Mouse (Mus musculus): ENCODE results near the gene Luc7l3. TPM values are rescaled to one million over a fixed set of nuclear protein-coding genes. Genes with fewer than 3 reads are reported as not detected.
A peak's percentile ranks its signal among the peaks of the same experiment; 100 is the strongest.

Luc7l3 gene
- 153 and 167 TPM in 2 replicates for polyA plus RNA-seq (2016; fragmentation: Nextera tagmentation; extraction: Ambion mirVana)

DNA sequence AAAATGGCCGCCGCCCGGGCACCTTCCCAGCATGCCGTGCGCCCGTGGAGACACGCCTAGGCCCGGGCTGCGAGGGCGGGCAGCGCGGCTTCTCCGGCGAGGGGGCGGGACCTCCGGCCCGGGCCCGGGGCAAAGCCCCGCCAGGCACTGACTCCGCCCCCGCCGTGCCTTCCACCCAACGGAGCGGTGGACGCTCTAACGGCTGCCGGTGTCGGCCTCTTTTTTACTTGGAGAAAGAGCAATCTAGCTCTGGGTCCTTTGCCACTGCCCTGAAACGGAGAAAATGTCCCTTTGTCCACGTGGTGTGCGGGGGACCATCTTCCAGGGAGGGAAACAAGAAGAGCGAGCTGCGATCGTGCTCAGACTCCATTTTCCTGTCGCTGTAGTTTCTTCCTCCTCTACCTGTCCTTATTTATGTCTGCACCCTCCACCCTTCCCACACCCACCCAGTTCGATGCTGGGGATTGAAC is at the start of gene Luc7l3:
TSS of gene Luc7l3 (minus strand) at position 58 of the 470 bp plus-strand sequence.
- no peaks in the 10 kb centered on the region for H3K27me3 ChIP-seq
- no peaks in the 10 kb centered on the region for H3K36me3 ChIP-seq
- H3K9me3 ChIP-seq (replicated peaks) = no peaks in the 10 kb centered on the region
- H3K9ac ChIP-seq = peak within 1 kb of the TSS; percentile 99
- H3K27ac ChIP-seq = peak within 1 kb of the TSS; percentile 92
- 0% methylated on average over 36 of the region's 36 CpGs for WGBS
- H3K4me2 ChIP-seq (replicated peaks) = peak within 1 kb of the TSS; percentile 86
- ATAC-seq (ENCODE audit: low FRiP score) = peak; percentile 94
- H3K4me1 ChIP-seq = peaks cover 29% of the 10 kb centered on the region
- H3K4me3 ChIP-seq = peak within 1 kb of the TSS; percentile 98

DNA sequence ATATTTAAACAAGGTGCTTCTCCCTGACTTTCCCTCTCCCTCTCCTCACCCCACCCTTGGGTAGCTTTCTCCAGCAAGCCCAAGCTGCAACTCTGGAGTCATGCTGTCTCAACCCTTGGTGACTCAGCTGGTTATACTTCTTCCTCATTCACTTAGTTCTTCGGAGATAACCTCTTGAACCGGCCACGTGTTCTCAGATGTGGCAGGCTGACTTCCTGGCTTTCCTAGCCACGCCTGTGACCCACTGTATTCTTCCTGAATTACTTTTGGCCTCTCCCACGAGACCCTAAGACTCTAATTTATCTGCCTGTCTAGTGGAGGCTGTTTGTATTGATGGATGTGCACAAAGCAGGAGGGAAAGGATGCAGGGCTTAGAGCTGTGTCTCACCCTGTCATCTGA is 49.0 kb upstream of the Luc7l3 start:
- Histone ChIP-seq H3K4me3 (no peak overlapping the region), H3K27ac (no peak overlapping the region), H3K36me3 (no peaks in the 10 kb centered on the region), H3K9me3 (replicated peaks) (no peaks in the 10 kb centered on the region), H3K4me2 (replicated peaks) (no peak overlapping the region), H3K27me3 (no peaks in the 10 kb centered on the region; the same call in 1 of the 2 replicates), H3K4me1 (0 out of 2 replicates have a peak, but pooled peaks cover 10% of the 10 kb centered on the region), H3K9ac (no peak overlapping the region)
- ATAC-seq (ENCODE audit: low FRiP score) = no peak
- WGBS = 38% methylated on average over 5 of the region's 5 CpGs

DNA sequence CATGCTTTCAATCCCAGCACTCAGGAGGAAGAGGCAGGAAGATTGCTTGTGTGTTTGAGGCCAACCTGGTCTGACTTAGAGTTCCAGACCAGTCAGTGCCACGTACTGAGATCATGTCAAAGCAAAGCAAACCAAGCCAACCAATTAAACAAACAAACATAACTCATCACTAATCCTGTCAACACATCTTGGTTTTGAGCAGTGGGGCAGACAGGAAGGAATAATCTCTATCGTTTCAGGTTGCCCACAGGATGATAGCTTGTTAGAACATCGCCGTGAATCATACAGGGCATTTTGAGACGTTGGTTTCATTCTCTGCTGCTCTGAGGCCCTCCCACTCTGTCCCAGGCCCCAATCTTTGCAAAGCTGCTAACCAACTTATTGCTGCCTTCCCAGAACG is 48.2 kb upstream of the Luc7l3 start:
- Histone ChIP-seq H3K4me3 (no peak overlapping the region), H3K9me3 (replicated peaks) (no peaks in the 10 kb centered on the region), H3K4me2 (replicated peaks) (no peak overlapping the region), H3K27me3 (no peaks in the 10 kb centered on the region; the same call in 1 of the 2 replicates), H3K27ac (no peak overlapping the region), H3K36me3 (no peaks in the 10 kb centered on the region), H3K9ac (no peak overlapping the region), H3K4me1 (0 out of 2 replicates have a peak, but pooled peaks cover 10% of the 10 kb centered on the region)
- WGBS = 84% methylated on average over 6 of the region's 6 CpGs
- ATAC-seq (ENCODE audit: low FRiP score) = no peak

DNA sequence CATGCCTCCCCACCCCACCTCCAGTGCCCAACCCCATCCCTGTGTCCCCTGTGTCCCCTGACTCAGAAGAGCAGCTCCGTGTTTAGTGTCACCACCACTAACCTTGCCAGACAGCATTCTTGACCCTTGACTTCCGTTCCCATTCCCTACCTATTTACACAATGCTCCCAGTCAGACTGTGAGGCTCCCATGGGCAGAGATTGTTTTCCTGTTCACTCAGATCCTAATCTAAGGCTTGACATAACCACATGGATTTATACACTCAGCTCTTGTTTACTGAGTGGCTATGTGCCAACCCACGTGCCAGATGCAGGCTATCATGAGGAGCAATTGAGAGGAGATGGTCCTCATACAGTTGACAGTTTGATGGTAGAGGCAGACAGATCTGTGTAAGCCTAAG is 43.6 kb upstream of the Luc7l3 start:
- WGBS = 62% methylated on average over 3 of the region's 3 CpGs
- ATAC-seq (ENCODE audit: low FRiP score) = no peak
- H3K27ac ChIP-seq = no peak overlapping the region
- H3K36me3 ChIP-seq = no peaks in the 10 kb centered on the region
- H3K4me2 ChIP-seq (replicated peaks) = no peak overlapping the region
- H3K9ac ChIP-seq = no peak overlapping the region
- H3K27me3 ChIP-seq = no peaks in the 10 kb centered on the region
- H3K9me3 ChIP-seq (replicated peaks) = no peaks in the 10 kb centered on the region
- no peak overlapping the region for H3K4me3 ChIP-seq
- H3K4me1 ChIP-seq = no peaks in the 10 kb centered on the region

DNA sequence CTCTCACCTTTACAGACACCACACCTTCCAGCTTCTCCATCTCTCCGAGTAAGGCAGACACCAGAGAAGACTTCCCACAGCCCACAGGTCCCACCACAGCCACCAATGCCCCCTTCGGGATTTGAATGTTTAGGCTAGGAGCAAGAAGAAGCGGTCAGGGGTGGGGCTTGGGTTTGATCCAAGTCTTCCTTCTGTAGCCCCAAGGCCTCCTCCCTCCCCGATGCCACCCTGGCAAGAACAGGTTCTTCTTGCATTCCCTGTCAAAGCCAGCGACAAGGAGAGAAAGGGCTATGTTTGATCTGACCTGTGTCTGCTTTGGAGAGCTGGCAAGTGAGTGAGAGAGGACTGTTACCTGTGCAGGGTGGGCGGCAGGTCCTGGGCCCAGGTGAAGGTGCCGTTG is 41.9 kb upstream of the Luc7l3 start:
- Histone ChIP-seq H3K4me1 (no peaks in the 10 kb centered on the region), H3K9ac (no peak overlapping the region), H3K4me2 (replicated peaks) (no peak overlapping the region), H3K27me3 (no peaks in the 10 kb centered on the region), H3K36me3 (no peaks in the 10 kb centered on the region), H3K4me3 (no peak overlapping the region), H3K27ac (no peak overlapping the region), H3K9me3 (replicated peaks) (no peaks in the 10 kb centered on the region)
- ATAC-seq (ENCODE audit: low FRiP score) = no peak
- 83% methylated on average over 7 of the region's 7 CpGs for WGBS

DNA sequence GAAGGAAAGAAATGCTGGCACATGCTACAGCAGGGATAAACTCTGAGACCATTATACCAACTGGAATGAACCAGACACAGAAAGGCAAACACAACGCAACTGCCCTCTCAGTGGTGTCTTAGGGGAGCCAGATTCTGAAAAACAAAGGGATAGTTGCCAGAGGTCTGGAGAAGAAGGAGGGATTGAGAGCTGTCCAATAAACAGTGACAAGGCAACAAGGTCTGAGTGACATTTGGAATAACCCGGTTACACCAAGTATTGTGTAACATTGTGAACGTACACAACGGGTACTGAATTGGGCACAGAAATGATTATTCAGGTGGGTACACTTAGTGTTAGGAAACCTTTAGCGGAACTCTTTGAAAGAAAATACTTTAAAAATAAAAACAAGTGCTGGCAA is 40.3 kb upstream of the Luc7l3 start:
- H3K4me2 ChIP-seq (replicated peaks) = no peak overlapping the region
- no peak for ATAC-seq (ENCODE audit: low FRiP score)
- no peak overlapping the region for H3K4me3 ChIP-seq
- no peaks in the 10 kb centered on the region for H3K9me3 ChIP-seq (replicated peaks)
- no peak overlapping the region for H3K27ac ChIP-seq
- no peaks in the 10 kb centered on the region for H3K27me3 ChIP-seq
- no peak overlapping the region for H3K9ac ChIP-seq
- 92% methylated on average over 5 of the region's 5 CpGs for WGBS
- H3K36me3 ChIP-seq = no peaks in the 10 kb centered on the region
- no peaks in the 10 kb centered on the region for H3K4me1 ChIP-seq

DNA sequence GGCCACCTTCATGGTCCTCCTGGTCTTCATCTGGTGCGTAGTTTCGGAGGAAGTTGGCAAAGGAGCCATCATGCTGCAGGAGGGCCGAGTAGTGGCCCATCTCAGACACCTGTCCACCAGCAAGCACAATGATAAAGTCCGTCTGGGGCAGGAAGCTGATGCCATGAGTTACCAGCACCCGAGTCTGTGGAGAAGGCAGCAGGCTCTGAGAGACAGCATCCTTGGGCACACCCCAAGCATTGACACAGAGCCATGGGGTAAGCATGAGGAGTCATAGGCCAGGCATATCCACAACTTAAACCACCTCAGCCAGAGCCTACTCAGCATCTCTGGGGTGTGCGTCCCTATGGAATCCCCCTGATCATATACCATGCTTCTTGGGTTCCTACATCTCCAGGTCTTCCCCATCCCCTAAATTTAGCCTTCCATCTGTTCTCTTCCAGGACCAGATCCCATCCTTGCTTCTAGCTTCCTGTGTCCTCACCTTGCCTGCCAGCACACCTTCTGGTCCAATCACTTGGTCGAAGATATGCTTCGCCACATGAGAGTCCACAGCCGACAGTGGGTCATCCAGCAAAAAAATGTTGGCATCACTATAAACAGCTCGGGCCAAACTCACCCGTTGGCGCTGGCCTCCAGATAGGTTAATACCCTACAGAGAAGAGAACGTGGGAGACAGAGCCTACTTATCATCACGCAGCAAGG is 39.5 kb upstream of the Luc7l3 start:
- Histone ChIP-seq H3K36me3 (no peaks in the 10 kb centered on the region), H3K4me3 (no peak overlapping the region), H3K9ac (no peak overlapping the region), H3K27ac (no peak overlapping the region), H3K4me1 (no peaks in the 10 kb centered on the region), H3K9me3 (replicated peaks) (no peaks in the 10 kb centered on the region), H3K4me2 (replicated peaks) (no peak overlapping the region), H3K27me3 (no peaks in the 10 kb centered on the region)
- WGBS = 94% methylated on average over 14 of the region's 14 CpGs
- no peak for ATAC-seq (ENCODE audit: low FRiP score)

DNA sequence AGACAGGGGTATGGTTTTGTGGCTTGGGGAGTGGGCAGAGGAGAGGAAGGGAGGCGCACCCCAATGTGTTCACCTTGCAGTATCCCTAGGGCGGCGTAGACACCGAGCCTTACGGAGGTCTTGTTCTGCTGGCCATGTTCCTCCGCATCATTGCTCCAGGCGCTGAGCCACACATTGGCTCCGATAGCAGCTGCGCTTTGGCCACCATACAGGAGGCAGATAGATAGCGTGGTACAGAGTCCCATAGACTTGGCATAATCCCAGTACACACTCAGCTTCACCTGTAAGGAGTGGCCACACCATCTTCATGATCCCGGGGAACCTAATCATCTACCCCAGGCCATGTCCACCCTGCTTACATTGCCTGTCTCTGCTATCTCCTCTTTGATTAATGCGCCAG is 37.4 kb upstream of the Luc7l3 start:
- Histone ChIP-seq H3K9me3 (replicated peaks) (no peaks in the 10 kb centered on the region), H3K27ac (no peak overlapping the region), H3K4me1 (no peaks in the 10 kb centered on the region), H3K27me3 (no peaks in the 10 kb centered on the region), H3K9ac (no peak overlapping the region), H3K4me3 (no peak overlapping the region), H3K4me2 (replicated peaks) (no peak overlapping the region), H3K36me3 (no peaks in the 10 kb centered on the region)
- ATAC-seq (ENCODE audit: low FRiP score) = no peak
- WGBS = 93% methylated on average over 12 of the region's 12 CpGs

DNA sequence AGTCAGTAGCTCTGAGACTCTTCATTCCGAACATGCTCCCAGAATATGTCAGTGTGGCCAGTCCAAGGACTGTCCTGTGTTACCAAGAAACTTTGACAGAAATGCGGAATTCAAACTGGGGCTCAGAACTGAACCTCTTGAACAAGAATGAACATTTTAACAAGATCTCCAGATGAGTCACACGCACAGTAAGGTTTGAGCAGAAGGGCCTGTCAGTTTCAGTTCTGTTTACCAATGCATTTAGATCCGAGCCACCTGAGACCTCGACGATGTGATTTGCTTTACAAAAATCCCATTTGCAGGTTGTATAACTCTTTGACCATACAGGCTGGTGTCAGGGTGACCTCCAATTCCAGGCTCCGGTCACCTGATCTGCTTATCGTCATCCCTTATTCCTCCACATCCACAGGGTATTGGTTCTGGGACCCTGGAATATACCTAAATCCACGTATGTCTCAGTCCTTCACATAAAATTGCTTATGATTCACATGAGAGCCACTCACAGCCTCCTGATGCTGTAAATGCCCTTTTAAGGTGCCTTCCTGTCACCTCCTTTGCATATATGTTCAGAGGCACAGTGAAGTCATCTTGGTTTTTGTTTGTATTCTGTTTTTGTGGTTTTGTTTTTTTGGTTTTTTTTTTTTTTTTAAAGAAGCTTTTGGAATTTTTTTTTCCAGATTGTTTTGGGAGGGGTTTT is 33.9 kb upstream of the Luc7l3 start:
- Histone ChIP-seq H3K4me1 (no peaks in the 10 kb centered on the region), H3K4me3 (no peak overlapping the region), H3K9ac (no peak overlapping the region), H3K36me3 (no peaks in the 10 kb centered on the region), H3K9me3 (replicated peaks) (no peaks in the 10 kb centered on the region), H3K4me2 (replicated peaks) (no peak overlapping the region), H3K27ac (no peak overlapping the region), H3K27me3 (peaks cover 3% of the 10 kb centered on the region; the same call in 1 of the 2 replicates)
- WGBS = 80% methylated on average over 9 of the region's 9 CpGs
- ATAC-seq (ENCODE audit: low FRiP score) = no peak

DNA sequence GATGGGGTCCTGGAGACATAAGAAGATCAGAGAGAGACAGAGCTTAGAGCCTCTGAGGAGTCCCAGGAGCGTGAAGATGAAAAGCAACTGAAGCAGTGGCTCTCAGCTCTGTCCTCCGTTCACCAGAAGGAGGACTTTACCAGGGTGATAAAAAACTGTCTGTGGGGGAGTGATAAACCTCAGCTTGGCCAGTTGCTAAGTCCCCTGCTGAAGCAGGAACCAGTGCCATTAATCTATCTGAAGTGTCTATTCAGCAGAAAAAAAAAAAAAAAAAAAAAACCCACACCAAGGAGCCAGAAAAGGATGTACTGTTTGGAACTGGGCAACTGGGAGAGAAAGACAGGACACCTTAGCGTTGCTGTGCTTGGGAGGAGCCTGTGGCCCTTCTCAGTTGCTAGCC is 29.3 kb upstream of the Luc7l3 start:
- Histone ChIP-seq H3K4me2 (replicated peaks) (no peak overlapping the region), H3K36me3 (no peaks in the 10 kb centered on the region), H3K4me3 (no peak overlapping the region), H3K27ac (no peak overlapping the region), H3K27me3 (peaks cover 3% of the 10 kb centered on the region; the same call in 1 of the 2 replicates), H3K4me1 (0 out of 2 replicates have a peak, but pooled peaks cover 1% of the 10 kb centered on the region), H3K9ac (no peak overlapping the region), H3K9me3 (replicated peaks) (no peaks in the 10 kb centered on the region)
- 30% methylated on average over 3 of the region's 3 CpGs for WGBS
- ATAC-seq (ENCODE audit: low FRiP score) = no peak

DNA sequence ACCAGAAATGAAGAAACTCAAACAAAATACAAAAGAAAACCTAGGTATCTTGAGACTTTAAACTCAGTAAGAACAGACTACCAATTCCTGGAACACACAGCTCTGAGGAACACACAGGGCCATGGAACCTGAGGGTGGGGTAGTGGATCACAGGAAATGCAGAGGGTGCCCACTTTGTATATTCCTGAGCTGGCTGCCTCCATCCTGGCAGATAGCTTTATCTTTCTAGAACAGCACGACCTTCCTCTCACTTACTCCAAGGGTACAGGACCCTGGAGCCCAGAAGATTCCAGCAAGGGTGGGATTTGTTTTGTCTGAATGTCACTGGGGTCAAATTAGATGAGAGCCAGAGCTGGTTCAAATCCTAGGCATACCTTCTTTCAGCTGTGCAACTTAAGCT is 28.5 kb upstream of the Luc7l3 start:
- WGBS = 82% methylated on average over 1 of the region's 1 CpGs
- H3K4me3 ChIP-seq = no peak overlapping the region

DNA sequence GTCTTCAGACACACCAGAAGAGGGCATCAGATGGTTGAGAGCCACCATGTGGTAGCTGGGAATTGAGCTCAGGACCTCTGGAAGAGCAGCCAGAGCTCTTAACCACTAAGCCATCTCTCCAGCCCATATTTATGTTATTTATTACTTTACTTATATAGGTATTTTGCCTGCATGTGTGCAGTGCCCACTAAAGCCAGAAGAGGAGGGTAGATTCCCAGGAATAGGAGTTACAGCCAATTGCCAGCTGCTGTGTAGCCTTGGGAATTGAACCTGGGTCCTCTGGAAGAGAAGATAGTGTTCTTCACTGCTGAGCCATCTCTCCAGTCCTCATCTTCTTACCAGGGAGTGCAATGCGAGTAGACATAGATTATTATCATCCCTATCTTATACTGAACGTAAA is 28.1 kb upstream of the Luc7l3 start:
- Histone ChIP-seq H3K27me3 (peaks cover 6% of the 10 kb centered on the region; the same call in 1 of the 2 replicates), H3K4me2 (replicated peaks) (no peak overlapping the region), H3K4me3 (no peak overlapping the region), H3K27ac (no peak overlapping the region), H3K9ac (no peak overlapping the region), H3K36me3 (no peaks in the 10 kb centered on the region), H3K4me1 (0 out of 2 replicates have a peak, but pooled peaks cover 6% of the 10 kb centered on the region), H3K9me3 (replicated peaks) (no peaks in the 10 kb centered on the region)
- 91% methylated on average over 2 of the region's 2 CpGs for whole genome bisulfite sequencing
- ATAC-seq (ENCODE audit: low FRiP score) = no peak

More for the DNA sequence above, 28.5 kb upstream of the Luc7l3 start:
- H3K9ac ChIP-seq = no peak overlapping the region
- H3K27me3 ChIP-seq = peaks cover 6% of the 10 kb centered on the region; the same call in 1 of the 2 replicates
- ATAC-seq (ENCODE audit: low FRiP score) = no peak
- H3K36me3 ChIP-seq = no peaks in the 10 kb centered on the region
- no peak overlapping the region for H3K4me2 ChIP-seq (replicated peaks)
- H3K4me1 ChIP-seq = 0 out of 2 replicates have a peak, but pooled peaks cover 6% of the 10 kb centered on the region
- H3K27ac ChIP-seq = no peak overlapping the region
- H3K9me3 ChIP-seq (replicated peaks) = no peaks in the 10 kb centered on the region
